8 mouse cellular contexts compared by ENCODE assay signal in genomic region chr17:47923678-47924382, GRCm38 (mm10). TPM values are rescaled to one million over a fixed set of nuclear protein-coding genes. Genes with fewer than 3 reads are reported as not detected.
DNase-seq lines count a peak whose midpoint lies in the region; ATAC-seq and TF ChIP-seq lines count a peak whose summit lies in the region.

No protein-coding gene starts in this region.

- peak overlapping the region; percentile 97 for H3K4me2 ChIP-seq in lung, postnatal 0 days (replicated peaks; ENCODE audit: low read depth, low read length)

- peak; percentile 9; the same call in 1 of the 2 replicates for ATAC-seq in frontal cortex, adult (ENCODE audit: low TSS enrichment)
- peak; percentile 47 for ATAC-seq in lung, postnatal 0 days
- ATAC-seq in inflammation-experienced regulatory T-cells, adult 6 months: no peak

- peak overlapping the region; percentile 92 for H3K4me3 ChIP-seq in heart, adult 2 months
- peak overlapping the region; percentile 89 for H3K4me3 ChIP-seq in lung, postnatal 0 days (ENCODE audit: low read depth, low read length)

- intact Hi-C loops in heart, adult 2 months (cut with DNase I): loop anchor here (2.0 kb wide), 3 partner anchors 49 to 119 kb away; no protein-coding TSS in a partner anchor

- peaks cover 2% of the 10 kb centered on the region for H3K4me1 ChIP-seq in heart, adult 2 months (ENCODE audit: control insufficient read depth, insufficient read depth, low read length)
- H3K4me1 ChIP-seq in lung, postnatal 0 days (ENCODE audit: insufficient read depth, low read depth, low read length): peaks cover 10% of the 10 kb centered on the region; the same call in 1 of the 2 replicates

- H3K27me3 ChIP-seq in heart, adult 2 months (ENCODE audit: control insufficient read depth, insufficient read depth, low read length): no peaks in the 10 kb centered on the region; the same call in 1 of the 2 replicates
- no peaks in the 10 kb centered on the region for H3K27me3 ChIP-seq in lung, postnatal 0 days (replicated peaks; ENCODE audit: insufficient read depth, low read length)

- H3K36me3 ChIP-seq in heart, adult 2 months (ENCODE audit: control insufficient read depth, insufficient read depth, low read length): no peaks in the 10 kb centered on the region
- no peaks in the 10 kb centered on the region for H3K36me3 ChIP-seq in lung, postnatal 0 days (ENCODE audit: insufficient read depth, low read length)

- peak overlapping the region; percentile 88 for H3K27ac ChIP-seq in heart, adult 2 months
- peak overlapping the region; percentile 94 for H3K27ac ChIP-seq in lung, postnatal 0 days (ENCODE audit: low read length)

- TF ChIP-seq CTCF in heart, adult 2 months (IDR thresholded peaks at IDR 0.05): no peak
- no peak for TF ChIP-seq CTCF in lung, postnatal 0 days (IDR thresholded peaks at IDR 0.05)

- H3K9ac ChIP-seq in heart, adult 2 months (ENCODE audit: low read depth, low read length): peak overlapping the region; percentile 98
- peak overlapping the region; percentile 76 for H3K9ac ChIP-seq in lung, postnatal 0 days (replicated peaks; ENCODE audit: low read depth)

- TF ChIP-seq POLR2A in heart, adult 2 months (IDR thresholded peaks at IDR 0.05; ENCODE audit: insufficient read depth, low read depth, low read length): 0 out of 2 replicates have a peak, but pooled peaks have one; percentile 14

- no peak for DNase-seq in frontal cortex, adult 2 months (ENCODE audit: extremely low spot score in 1 of 2, low spot score in 1 of 2)
- peak; percentile 56 to 58 for DNase-seq in cerebellum, postnatal 14 days
- peak; percentile 71 to 77 for DNase-seq in heart, adult 2 months
- DNase-seq in kidney, adult 9 months: peak; percentile 47
- DNase-seq in lung, postnatal 0 days (ENCODE audit: low spot score): peak; percentile 72
- DNase-seq in ovary, postnatal 14 days (ENCODE audit: low spot score): peak; percentile 40

- H3K79me2 ChIP-seq in heart, adult 2 months (replicated peaks; ENCODE audit: control insufficient read depth, insufficient read depth, low read length): no peaks in the 10 kb centered on the region

- no peak for TF ChIP-seq EP300 in heart, adult 2 months (IDR thresholded peaks at IDR 0.05; ENCODE audit: insufficient read depth, low read depth, low read length)
- no peak for TF ChIP-seq EP300 in lung, postnatal 0 days (IDR thresholded peaks at IDR 0.05)

- under 1% methylated on average over 60 of the region's 65 CpGs for WGBS in heart, adult 2 months
- 1% methylated on average over 47 of the region's 65 CpGs for WGBS in lung, postnatal 0 days

- H3K9me3 ChIP-seq in lung, postnatal 0 days (ENCODE audit: low read length): no peaks in the 10 kb centered on the region

RNA-seq across cellular contexts. Expression of gene Foxp4, which starts 0.6 kb away (rescaled TPM):
- 41.7 and 50.1 TPM in 2 replicates for polyA plus RNA-seq in frontal cortex, adult 2 months (2012; rRNA removed)
- 10 to 100 TPM; 10.0 to 11.7 TPM for total RNA-seq in heart, adult 2 months (2021)
- 10.2 and 13.7 TPM in 2 replicates for polyA plus RNA-seq in heart, adult 2 months (2012; rRNA removed)
- polyA plus RNA-seq in lung, postnatal 0 days (2015; fragmentation: Nextera tagmentation; extraction: Ambion mirVana): 10.2 and 14.3 TPM in 2 replicates
- 1 to 10 TPM; 1.9 to 5.7 (median 4.4) TPM for polyA plus RNA-seq in inflammation-experienced regulatory T-cells, adult 6 months (2017; shearing (Covaris generic))

Comparison
In these comparisons a context has a peak if more than half of its experiments do, and no peak if none do; other contexts are left out.
1. DNase-seq: peak in cerebellum, postnatal 14 days (2 of 2), heart, adult 2 months (2 of 2), kidney, adult 9 months (single experiment), lung, postnatal 0 days (single experiment) and ovary, postnatal 14 days (single experiment); none in frontal cortex, adult 2 months (0 of 2).